Mouse (Mus musculus) CH12.LX (cell line): ENCODE results near the gene Drc1. TPM values are rescaled to one million over a fixed set of nuclear protein-coding genes. Genes with fewer than 3 reads are reported as not detected.

Source experiments
- DNase-seq: peaks from one replicate; pipeline ENCODE4 v3.0.0-alpha.2; 2013; ENCODE audit errors: extremely low read depth
- H3K27ac ChIP-seq: 2 replicates; pipeline ENCODE4 v1.5.1; 2012; ENCODE audit warnings: low read depth, mild to moderate bottlenecking, control low read depth, moderate library complexity; ENCODE audit not compliant: insufficient read depth
- H3K27me3 ChIP-seq: replicated peaks from 2 replicates; pipeline ENCODE3; 2012; ENCODE audit warnings: inconsistent platforms
- H3K36me3 ChIP-seq, 2 experiments: replicated peaks in 1 of 2; 2 replicates each; pipeline versions ENCODE3 to v1.6.1; 2012; ENCODE audit warnings: inconsistent platforms in 1 of 2, low read length in 1 of 2, mild to moderate bottlenecking in 1 of 2, mixed read lengths in 1 of 2, moderate library complexity in 1 of 2; ENCODE audit not compliant: control insufficient read depth in 1 of 2, insufficient read depth in 1 of 2
- H3K4me1 ChIP-seq, 2 experiments: 2 replicates each; pipeline ENCODE4 v1.6.1; 2012; ENCODE audit warnings: inconsistent platforms in 1 of 2, moderate library complexity in 1 of 2; ENCODE audit not compliant: insufficient read depth in 2 of 2, control insufficient read depth in 1 of 2
- H3K4me2 ChIP-seq: 2 replicates; pipeline ENCODE4 v1.6.1; 2012; ENCODE audit warnings: low read depth, mild to moderate bottlenecking, control low read depth; ENCODE audit not compliant: poor library complexity, insufficient read depth, severe bottlenecking
- H3K4me3 ChIP-seq, 3 experiments: fragments of 150-350 bp in 1 of 3; sonication (generic) in 1 of 3; replicated peaks in 1 of 3; 2 replicates each; pipeline versions ENCODE3 to v1.5.1; 2011 to 2012; ENCODE audit warnings: low read depth in 2 of 3, low read length in 2 of 3, mild to moderate bottlenecking in 2 of 3, moderate library complexity in 2 of 3, control low read depth in 1 of 3, improper control_type of control experiment in 1 of 3, inconsistent platforms in 1 of 3, mixed read lengths in 1 of 3; ENCODE audit not compliant: poor library complexity in 1 of 3
- H3K79me2 ChIP-seq: replicated peaks from 2 replicates; pipeline ENCODE4 v1.6.1; 2012; ENCODE audit warnings: mild to moderate bottlenecking, moderate library complexity; ENCODE audit not compliant: control insufficient read depth, poor library complexity, insufficient read depth, severe bottlenecking; ENCODE audit errors: extremely low read depth
- H3K9ac ChIP-seq: 2 replicates; pipeline ENCODE4 v1.6.1; 2012; ENCODE audit warnings: low read depth, mild to moderate bottlenecking, control low read depth, moderate library complexity; ENCODE audit not compliant: insufficient read depth
- H3K9me3 ChIP-seq: replicated peaks from 2 replicates; pipeline ENCODE3; 2012; ENCODE audit warnings: low read length, inconsistent platforms, mixed read lengths
- BHLHE40 ChIP-seq: IDR thresholded peaks from 2 replicates; pipeline ENCODE4 v1.6.1; 2011; ENCODE audit warnings: mild to moderate bottlenecking, low read depth, low read length, improper control_type of control experiment
- CHD1 ChIP-seq: IDR thresholded peaks from 2 replicates; pipeline ENCODE4 v1.6.1; 2012; ENCODE audit warnings: low read depth, low read length, improper control_type of control experiment, inconsistent platforms
- CHD2 ChIP-seq: IDR thresholded peaks from 2 replicates; pipeline ENCODE4 v1.6.1; 2011; ENCODE audit warnings: low read length, improper control_type of control experiment
- CTCF ChIP-seq, 2 experiments: IDR thresholded peaks in 1 of 2; conservative IDR thresholded peaks in 1 of 2; 2 replicates each; pipeline ENCODE4 v1.5.1; 2011 to 2012; ENCODE audit warnings: low read depth in 2 of 2, low read length in 2 of 2, improper control_type of control experiment in 1 of 2, inconsistent platforms in 1 of 2, mild to moderate bottlenecking in 1 of 2, moderate library complexity in 1 of 2
- E2F4 ChIP-seq: IDR thresholded peaks from 2 replicates; pipeline ENCODE4 v1.6.1; 2011; ENCODE audit warnings: low read depth, low read length, improper control_type of control experiment; ENCODE audit not compliant: insufficient replicate concordance
- EP300 ChIP-seq: IDR thresholded peaks from 2 replicates; pipeline ENCODE4 v1.6.1; 2011; ENCODE audit warnings: low read length, improper control_type of control experiment
- ETS1 ChIP-seq: conservative IDR thresholded peaks from 2 replicates; pipeline ENCODE4 v1.6.1; 2012; ENCODE audit warnings: low read depth, mild to moderate bottlenecking, inconsistent platforms, low read length, improper control_type of control experiment, moderate library complexity
- GABPA ChIP-seq: IDR thresholded peaks from 2 replicates; pipeline ENCODE4 v1.6.1; 2012; ENCODE audit warnings: low read depth, low read length, improper control_type of control experiment, inconsistent platforms; ENCODE audit not compliant: insufficient replicate concordance
- HCFC1 ChIP-seq: IDR thresholded peaks from 2 replicates; pipeline ENCODE4 v1.6.1; 2012; ENCODE audit warnings: low read depth, mild to moderate bottlenecking, inconsistent platforms, low read length, improper control_type of control experiment
- IRF4 ChIP-seq: IDR thresholded peaks from 2 replicates; pipeline ENCODE4 v1.6.1; 2014; ENCODE audit warnings: low read depth, mild to moderate bottlenecking, inconsistent platforms, low read length, improper control_type of control experiment
- JUN ChIP-seq: IDR thresholded peaks from 2 replicates; pipeline ENCODE4 v1.6.1; 2011; ENCODE audit warnings: low read depth, mild to moderate bottlenecking, low read length, improper control_type of control experiment, moderate library complexity; ENCODE audit not compliant: insufficient read depth
- JUND ChIP-seq: conservative IDR thresholded peaks from 2 replicates; pipeline ENCODE4 v1.6.1; 2011; ENCODE audit warnings: low read depth, low read length, improper control_type of control experiment
- KAT2A ChIP-seq: IDR thresholded peaks from 2 replicates; pipeline ENCODE4 v1.6.1; 2012; ENCODE audit warnings: low read length, improper control_type of control experiment, inconsistent platforms; ENCODE audit not compliant: insufficient replicate concordance
- MAZ ChIP-seq: IDR thresholded peaks from 2 replicates; pipeline ENCODE4 v1.6.1; 2012; ENCODE audit warnings: low read depth, mild to moderate bottlenecking, inconsistent platforms, low read length, improper control_type of control experiment, moderate library complexity
- MEF2A ChIP-seq: IDR thresholded peaks from 2 replicates; pipeline ENCODE4 v1.6.1; 2014; ENCODE audit warnings: low read depth, mild to moderate bottlenecking, inconsistent platforms, low read length, improper control_type of control experiment, borderline replicate concordance
- MYC ChIP-seq: IDR thresholded peaks from 2 replicates; pipeline ENCODE4 v1.6.1; 2011; ENCODE audit warnings: low read depth, mild to moderate bottlenecking, improper control_type of control experiment, low read length
- POLR2AphosphoS2 ChIP-seq: IDR thresholded peaks from 2 replicates; pipeline ENCODE4 v1.6.1; 2011; ENCODE audit warnings: low read depth, low read length, improper control_type of control experiment
- RAD21 ChIP-seq: IDR thresholded peaks from 2 replicates; pipeline ENCODE4 v1.6.1; 2011; ENCODE audit warnings: low read depth, mild to moderate bottlenecking, low read length, improper control_type of control experiment, moderate library complexity
- RCOR1 ChIP-seq: conservative IDR thresholded peaks from 2 replicates; pipeline ENCODE4 v1.6.1; 2012; ENCODE audit warnings: low read depth, mild to moderate bottlenecking, inconsistent platforms, low read length, improper control_type of control experiment
- SIN3A ChIP-seq: IDR thresholded peaks from 2 replicates; pipeline ENCODE4 v1.6.1; 2012; ENCODE audit warnings: low read length, improper control_type of control experiment, inconsistent platforms
- SMC3 ChIP-seq: IDR thresholded peaks from 2 replicates; pipeline ENCODE4 v1.6.1; 2011; ENCODE audit warnings: low read depth, low read length, improper control_type of control experiment
- TBP ChIP-seq: conservative IDR thresholded peaks from 2 replicates; pipeline ENCODE4 v1.6.1; 2011; ENCODE audit warnings: low read depth, low read length, improper control_type of control experiment
- USF1 ChIP-seq: IDR thresholded peaks from 2 replicates; pipeline ENCODE4 v1.6.1; 2014; ENCODE audit warnings: low read depth, mild to moderate bottlenecking, inconsistent platforms, low read length, improper control_type of control experiment
- USF2 ChIP-seq: conservative IDR thresholded peaks from 2 replicates; pipeline ENCODE4 v1.6.1; 2011; ENCODE audit warnings: low read depth, low read length, improper control_type of control experiment
- ZC3H11A ChIP-seq: IDR thresholded peaks from 2 replicates; pipeline ENCODE4 v1.6.1; 2012; ENCODE audit warnings: low read depth, mild to moderate bottlenecking, inconsistent platforms, low read length, improper control_type of control experiment
- ZKSCAN1 ChIP-seq: IDR thresholded peaks from 2 replicates; pipeline ENCODE4 v1.6.1; 2012; ENCODE audit warnings: low read depth, inconsistent platforms, low read length, improper control_type of control experiment, borderline replicate concordance
- ZMIZ1 ChIP-seq: IDR thresholded peaks from 2 replicates; pipeline ENCODE4 v1.6.1; 2012; ENCODE audit warnings: low read depth, mild to moderate bottlenecking, inconsistent platforms, low read length, improper control_type of control experiment
- dilution Hi-C: fragments of 300-500 bp; cut with MboI; formaldehyde crosslinking; loops from 2 replicates; pipeline ENCODE4 v1.14.3; 2020; ENCODE audit warnings: low sequenced_read_pairs; ENCODE audit not compliant: extremely low pct_unique_long_range_greater_than_20kb, extremely low pct_ligation_motif_present
- in situ Hi-C: fragments of 300-500 bp; cut with MboI; formaldehyde crosslinking; loops from 3 replicates; pipeline ENCODE4 v1.14.3; 2019; ENCODE audit warnings: low sequenced_read_pairs, low pct_ligation_motif_present, low pct_unique_long_range_greater_than_20kb, mixed read lengths
- polyA plus RNA-seq: library from polyadenylated mRNA; unstranded; fragments of >175 nt; gene quantifications from 2 replicates; pipeline ENCODE4 v1.2.1, GENCODE M21; 2012; ENCODE audit warnings: low read depth; ENCODE audit not compliant: insufficient read length
- total RNA-seq, 2 experiments: library from RNA; depleted of rRNA; stranded (reverse); fragments of 300-350 nt in 1 of 2; fragments of >200 nt in 1 of 2; gene quantifications; 2 replicates each; pipeline ENCODE4 v1.2.3; 2012 to 2014

Drc1 gene
- total and polyA plus RNA-seq, 3 experiments = 0.04 TPM; not detected in 2

GRCm38 (mm10) chr5:30406876-30407275, 125.7 kb downstream of the Drc1 start:
- H3K4me3 ChIP-seq = no peak overlapping the region
- no peak overlapping the region for H3K27ac ChIP-seq
- H3K27me3 ChIP-seq = peaks cover 46% of the 10 kb centered on the region
- H3K79me2 ChIP-seq = no peaks in the 10 kb centered on the region
- dilution Hi-C loops = no loop called here
- TF ChIP-seq RCOR1 (no peak), JUND (no peak), JUN (no peak), MAZ (no peak), CHD2 (no peak), BHLHE40 (no peak), SIN3A (no peak), MEF2A (no peak), EP300 (no peak), E2F4 (no peak), GABPA (no peak), ZKSCAN1 (no peak), POLR2AphosphoS2 (no peak), ETS1 (no peak), USF1 (no peak), CTCF (conservative IDR thresholded peaks at IDR 0.05 in 1 of 2, IDR thresholded peaks at IDR 0.05 in 1 of 2; ENCODE audit: low read depth in 2 of 2, low read length in 2 of 2) (no peak)
- TF ChIP-seq, all 38 proteins: peak for 0
- no peak for DNase-seq
- no peaks in the 10 kb centered on the region for H3K9me3 ChIP-seq
- H3K36me3 ChIP-seq = no peaks in the 10 kb centered on the region
- H3K4me2 ChIP-seq = no peak overlapping the region
- in situ Hi-C loops = no loop called here
- H3K4me1 ChIP-seq = 0 out of 4 replicates have a peak, but pooled peaks cover 0 to 4% of the 10 kb centered on the region in 2 experiments
- no peak overlapping the region for H3K9ac ChIP-seq

GRCm38 (mm10) chr5:30411524-30411923, 130.3 kb downstream of the Drc1 start:
- in situ Hi-C loops = no loop called here
- Histone ChIP-seq H3K9me3 (no peaks in the 10 kb centered on the region), H3K4me2 (no peak overlapping the region)
- TF ChIP-seq SIN3A = no peak
- no peak for TF ChIP-seq ZMIZ1
- TF ChIP-seq MYC = no peak
- no peak for TF ChIP-seq USF1
- TF ChIP-seq TBP = no peak
- TF ChIP-seq SMC3 = no peak
- no peak for TF ChIP-seq KAT2A
- TF ChIP-seq CTCF (conservative IDR thresholded peaks at IDR 0.05 in 1 of 2, IDR thresholded peaks at IDR 0.05 in 1 of 2; ENCODE audit: low read depth in 2 of 2, low read length in 2 of 2) = no peak
- no peak for TF ChIP-seq MEF2A
- no peak for TF ChIP-seq JUND
- TF ChIP-seq IRF4 = no peak
- no peak for TF ChIP-seq USF2
- TF ChIP-seq ZC3H11A = no peak
- TF ChIP-seq E2F4 = no peak
- no peak for TF ChIP-seq CHD1
- TF ChIP-seq MAZ = no peak
- TF ChIP-seq POLR2AphosphoS2 = no peak
- no peak for TF ChIP-seq HCFC1
- no peak for TF ChIP-seq EP300
- no peak for TF ChIP-seq RAD21
- TF ChIP-seq, all 38 proteins: peak for 0
- Histone ChIP-seq H3K27me3 (peaks cover 64% of the 10 kb centered on the region), H3K79me2 (no peaks in the 10 kb centered on the region), H3K4me1 (no peaks in the 10 kb centered on the region), H3K36me3 (no peaks in the 10 kb centered on the region), H3K27ac (no peak overlapping the region), H3K4me3 (no peak overlapping the region), H3K9ac (no peak overlapping the region)
- no peak for DNase-seq
- dilution Hi-C loops = no loop called here
